Mouse (Mus musculus) stomach, embryonic 16.5 days (tissue): ENCODE data around the gene Olfr1018. TPM values are rescaled to one million over a fixed set of nuclear protein-coding genes. Genes with fewer than 3 reads are reported as not detected.

Experiments used
- polyA plus RNA-seq: library from polyadenylated mRNA; unstranded; fragments of >200 nt; fragmentation: Nextera tagmentation; extraction: Ambion mirVana; gene quantifications from 2 replicates; pipeline ENCODE4 v1.2.1, GENCODE M21; 2015

Gene Olfr1018
- polyA plus RNA-seq, 1 experiment from 2014 or later = not detected

Other genes with a start within 250 kb of the Olfr1018 start
- not detected in 2 replicates for gene Olfr996, start 239.3 kb upstream of the Olfr1018 start, polyA plus RNA-seq
- not detected in 2 replicates for gene Olfr998, start 229.5 kb upstream of the Olfr1018 start, polyA plus RNA-seq
- gene Olfr1000, start 206.6 kb upstream of the Olfr1018 start, polyA plus RNA-seq = not detected in 2 replicates
- gene Olfr1002, start 167.8 kb upstream of the Olfr1018 start, polyA plus RNA-seq = not detected in 2 replicates
- not detected in 2 replicates for gene Olfr154, start 154.0 kb upstream of the Olfr1018 start, polyA plus RNA-seq
- not detected in 2 replicates for gene Olfr1006, start 139.7 kb upstream of the Olfr1018 start, polyA plus RNA-seq
- not detected in 2 replicates for gene Olfr1008, start 129.0 kb upstream of the Olfr1018 start, polyA plus RNA-seq
- not detected in 2 replicates for gene Olfr1009, start 103.1 kb upstream of the Olfr1018 start, polyA plus RNA-seq
- not detected in 2 replicates for gene Olfr1012, start 55.7 kb upstream of the Olfr1018 start, polyA plus RNA-seq
- not detected in 2 replicates for gene Olfr1013, start 51.4 kb upstream of the Olfr1018 start, polyA plus RNA-seq
- not detected in 2 replicates for gene Olfr1014, start 45.8 kb upstream of the Olfr1018 start, polyA plus RNA-seq
- not detected in 2 replicates for gene Olfr1015, start 36.5 kb upstream of the Olfr1018 start, polyA plus RNA-seq
- gene Olfr1016, start 15.9 kb upstream of the Olfr1018 start, polyA plus RNA-seq = not detected in 2 replicates
- gene Olfr1019, start 27.0 kb downstream of the Olfr1018 start, polyA plus RNA-seq = not detected in 2 replicates
- not detected in 2 replicates for gene Olfr1020, start 28.6 kb downstream of the Olfr1018 start, polyA plus RNA-seq
- gene Olfr1022, start 50.1 kb downstream of the Olfr1018 start, polyA plus RNA-seq = not detected in 2 replicates
- not detected in 2 replicates for gene Olfr1023, start 67.2 kb downstream of the Olfr1018 start, polyA plus RNA-seq
- not detected in 2 replicates for gene Olfr1024, start 86.6 kb downstream of the Olfr1018 start, polyA plus RNA-seq
- gene Olfr1025-ps1, start 96.7 kb downstream of the Olfr1018 start, polyA plus RNA-seq = not detected in 2 replicates
- not detected in 2 replicates for gene Olfr1026, start 103.1 kb downstream of the Olfr1018 start, polyA plus RNA-seq
- not detected in 2 replicates for gene Olfr1028, start 132.0 kb downstream of the Olfr1018 start, polyA plus RNA-seq
- gene Olfr1029, start 155.4 kb downstream of the Olfr1018 start, polyA plus RNA-seq = not detected in 2 replicates
- gene Olfr1030, start 160.8 kb downstream of the Olfr1018 start, polyA plus RNA-seq = not detected in 2 replicates
- not detected in 2 replicates for gene Olfr1031, start 171.8 kb downstream of the Olfr1018 start, polyA plus RNA-seq
- not detected in 2 replicates for gene Olfr1032, start 187.1 kb downstream of the Olfr1018 start, polyA plus RNA-seq
- 4.9 and 5.4 TPM in 2 replicates for gene Olfr1033, start 202.2 kb downstream of the Olfr1018 start, polyA plus RNA-seq
- gene Olfr1034, start 227.4 kb downstream of the Olfr1018 start, polyA plus RNA-seq = 0.06 and 0.09 TPM in 2 replicates